Mouse (Mus musculus) liver, postnatal 0 days (tissue): ENCODE data around the gene Rbms3.

Experiments used
- CTCF ChIP-seq: sonication (generic); IDR thresholded peaks from 2 replicates; pipeline ENCODE4 v1.5.1; 2016; ENCODE audit warnings: antibody characterized with exemption, low read depth
- EP300 ChIP-seq: IDR thresholded peaks from 2 replicates; pipeline ENCODE4 v1.6.1; 2016; ENCODE audit warnings: antibody characterized with exemption, low read depth, mild to moderate bottlenecking

DNA sequence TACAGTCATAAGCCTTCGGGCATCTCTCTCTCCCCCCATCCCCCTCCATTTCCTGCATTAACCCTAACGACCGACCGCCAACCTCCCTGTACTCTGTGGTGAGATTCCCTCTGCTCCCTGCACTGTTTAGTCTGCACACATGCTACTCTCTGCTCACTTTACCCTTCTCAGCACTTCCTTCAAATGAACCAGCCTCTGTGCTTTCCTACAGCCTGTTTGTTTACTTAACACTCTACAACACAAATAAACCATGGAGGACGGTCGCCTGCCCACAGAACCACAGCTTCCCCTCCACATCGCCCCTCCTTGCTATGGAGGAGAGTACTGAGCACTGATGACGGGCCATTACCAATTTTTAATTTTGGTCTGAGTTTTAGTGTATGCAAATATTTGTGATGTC lies 552.9 kb downstream of the Rbms3 start:
- TF ChIP-seq CTCF: no peak
- TF ChIP-seq EP300: no peak
